Mouse (Mus musculus): ENCODE measurements around the gene Grin2d. TPM values are rescaled to one million over a fixed set of nuclear protein-coding genes. Genes with fewer than 3 reads are reported as not detected.

The Grin2d gene
- polyA plus RNA-seq, 1 experiment: 0.97 TPM

GRCm38 (mm10) chr7:45802551-45802950 is 75.6 kb downstream of the Grin2d start:
- Histone ChIP-seq H3K27ac (ENCODE audit: control insufficient read depth, insufficient read depth, low read depth, low read length, poor library complexity) (no peak overlapping the region), H3K4me3 (replicated peaks; ENCODE audit: control insufficient read depth, low read depth, low read length) (no peak overlapping the region), H3K4me1 (ENCODE audit: control insufficient read depth, insufficient read depth, low read length) (peaks cover 1% of the 10 kb centered on the region)
- 80% methylated on average over 6 of the region's 6 CpGs for WGBS
- TF ChIP-seq POLR2A (IDR thresholded peaks at IDR 0.05; ENCODE audit: borderline replicate concordance, control insufficient read depth, low read depth, low read length): no peak
- TF ChIP-seq CTCF (IDR thresholded peaks at IDR 0.05; ENCODE audit: control insufficient read depth, insufficient read depth, low read length): no peak

GRCm38 (mm10) chr7:45801348-45801747 is 76.8 kb downstream of the Grin2d start:
- Histone ChIP-seq H3K27ac (ENCODE audit: control insufficient read depth, insufficient read depth, low read depth, low read length, poor library complexity) (no peak overlapping the region), H3K4me3 (replicated peaks; ENCODE audit: control insufficient read depth, low read depth, low read length) (peak overlapping the region; percentile 53), H3K4me1 (ENCODE audit: control insufficient read depth, insufficient read depth, low read length) (peaks cover 1% of the 10 kb centered on the region)
- 2% methylated on average over 12 of the region's 12 CpGs for WGBS
- TF ChIP-seq CTCF (IDR thresholded peaks at IDR 0.05; ENCODE audit: control insufficient read depth, insufficient read depth, low read length) (peak; percentile 100), POLR2A (IDR thresholded peaks at IDR 0.05; ENCODE audit: borderline replicate concordance, control insufficient read depth, low read depth, low read length) (no peak)

GRCm38 (mm10) chr7:45800546-45801204 is 77.5 kb downstream of the Grin2d start:
- Histone ChIP-seq H3K27ac (ENCODE audit: control insufficient read depth, insufficient read depth, low read depth, low read length, poor library complexity) (no peak overlapping the region), H3K4me3 (replicated peaks; ENCODE audit: control insufficient read depth, low read depth, low read length) (peak overlapping the region; percentile 53), H3K4me1 (ENCODE audit: control insufficient read depth, insufficient read depth, low read length) (peaks cover 3% of the 10 kb centered on the region)
- 2% methylated on average over 25 of the region's 25 CpGs for WGBS
- TF ChIP-seq CTCF (IDR thresholded peaks at IDR 0.05; ENCODE audit: control insufficient read depth, insufficient read depth, low read length) (no peak), POLR2A (IDR thresholded peaks at IDR 0.05; ENCODE audit: borderline replicate concordance, control insufficient read depth, low read depth, low read length) (0 out of 2 replicates have a peak, but pooled peaks have one; percentile 10)

GRCm38 (mm10) chr7:45800001-45800400 is 78.2 kb downstream of the Grin2d start:
- H3K4me3 ChIP-seq (replicated peaks; ENCODE audit: control insufficient read depth, low read depth, low read length): no peak overlapping the region
- H3K4me1 ChIP-seq (ENCODE audit: control insufficient read depth, insufficient read depth, low read length): peaks cover 3% of the 10 kb centered on the region
- H3K27ac ChIP-seq (ENCODE audit: control insufficient read depth, insufficient read depth, low read depth, low read length, poor library complexity): no peak overlapping the region
- WGBS: 38% methylated on average over 7 of the region's 7 CpGs
- no peak for TF ChIP-seq CTCF (IDR thresholded peaks at IDR 0.05; ENCODE audit: control insufficient read depth, insufficient read depth, low read length)

- WGBS: 52% methylated on average over 7 of the region's 7 CpGs
- no peak overlapping the region for H3K4me3 ChIP-seq (replicated peaks; ENCODE audit: control insufficient read depth, low read depth, low read length)
- H3K4me1 ChIP-seq (ENCODE audit: control insufficient read depth, insufficient read depth, low read length): peaks cover 3% of the 10 kb centered on the region
- TF ChIP-seq CTCF (IDR thresholded peaks at IDR 0.05; ENCODE audit: control insufficient read depth, insufficient read depth, low read length) (no peak), POLR2A (IDR thresholded peaks at IDR 0.05; ENCODE audit: borderline replicate concordance, control insufficient read depth, low read depth, low read length) (no peak)
- H3K27ac ChIP-seq (ENCODE audit: control insufficient read depth, insufficient read depth, low read depth, low read length, poor library complexity): no peak overlapping the region
Measured at GRCm38 (mm10) chr7:45798931-45799330, 79.2 kb downstream of the Grin2d start.

- no peak overlapping the region for H3K27ac ChIP-seq (ENCODE audit: control insufficient read depth, insufficient read depth, low read depth, low read length, poor library complexity)
- 2% methylated on average over 19 of the region's 19 CpGs for WGBS
- H3K4me1 ChIP-seq (ENCODE audit: control insufficient read depth, insufficient read depth, low read length): peaks cover 3% of the 10 kb centered on the region
- no peak for TF ChIP-seq CTCF (IDR thresholded peaks at IDR 0.05; ENCODE audit: control insufficient read depth, insufficient read depth, low read length)
- H3K4me3 ChIP-seq (replicated peaks; ENCODE audit: control insufficient read depth, low read depth, low read length): peak overlapping the region; percentile 69
Measured at GRCm38 (mm10) chr7:45798511-45798836, 79.7 kb downstream of the Grin2d start.

- TF ChIP-seq POLR2A (IDR thresholded peaks at IDR 0.05; ENCODE audit: borderline replicate concordance, control insufficient read depth, low read depth, low read length) (no peak), CTCF (IDR thresholded peaks at IDR 0.05; ENCODE audit: control insufficient read depth, insufficient read depth, low read length) (no peak)
- 4% methylated on average over 60 of the region's 60 CpGs for WGBS
- H3K4me1 ChIP-seq (ENCODE audit: control insufficient read depth, insufficient read depth, low read length): peaks cover 3% of the 10 kb centered on the region
- H3K27ac ChIP-seq (ENCODE audit: control insufficient read depth, insufficient read depth, low read depth, low read length, poor library complexity): no peak overlapping the region
- H3K4me3 ChIP-seq (replicated peaks; ENCODE audit: control insufficient read depth, low read depth, low read length): peak overlapping the region; percentile 69
Measured at GRCm38 (mm10) chr7:45797661-45798510, 80.3 kb downstream of the Grin2d start.

GRCm38 (mm10) chr7:45796950-45797349 is 81.2 kb downstream of the Grin2d start:
- Histone ChIP-seq H3K4me3 (replicated peaks; ENCODE audit: control insufficient read depth, low read depth, low read length) (no peak overlapping the region), H3K4me1 (ENCODE audit: control insufficient read depth, insufficient read depth, low read length) (peaks cover 3% of the 10 kb centered on the region), H3K27ac (ENCODE audit: control insufficient read depth, insufficient read depth, low read depth, low read length, poor library complexity) (no peak overlapping the region)
- WGBS: 59% methylated on average over 6 of the region's 6 CpGs
- TF ChIP-seq CTCF (IDR thresholded peaks at IDR 0.05; ENCODE audit: control insufficient read depth, insufficient read depth, low read length): no peak
- TF ChIP-seq POLR2A (IDR thresholded peaks at IDR 0.05; ENCODE audit: borderline replicate concordance, control insufficient read depth, low read depth, low read length): no peak
